Mouse (Mus musculus): ENCODE data around the gene Guca1a. TPM values are rescaled to one million over a fixed set of nuclear protein-coding genes. Genes with fewer than 3 reads are reported as not detected.
A peak's percentile ranks its signal among the peaks of the same experiment; 100 is the strongest.

Guca1a gene
- polyA plus RNA-seq, 1 experiment from 2014 or later: 1.8 TPM

DNA sequence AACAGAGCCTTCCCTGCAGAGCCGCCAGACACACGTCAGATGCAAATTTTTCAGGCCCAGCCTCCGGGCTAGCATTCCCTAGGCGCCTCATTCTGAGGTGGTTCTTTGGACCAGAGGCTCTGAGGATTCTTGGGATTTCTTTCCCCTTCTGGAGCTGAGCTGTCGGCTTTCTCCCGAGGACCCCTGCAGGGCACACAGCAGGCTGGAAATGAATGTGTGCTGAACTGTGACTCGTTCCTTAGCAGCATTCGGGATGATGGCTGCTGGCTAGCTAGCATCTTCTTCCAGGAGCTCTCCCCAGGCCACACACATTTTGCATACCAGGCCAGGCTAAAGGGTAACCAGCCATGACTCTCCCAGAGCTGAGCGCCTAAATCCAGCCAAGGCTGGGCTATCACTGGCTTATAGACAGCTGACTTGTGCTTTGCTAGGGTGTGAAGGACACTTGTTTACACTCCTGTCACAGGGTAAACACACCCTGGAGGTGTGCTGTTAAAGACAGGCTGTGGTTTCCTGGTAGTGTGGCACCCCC, 40.0 kb upstream of the Guca1a start:
- 1% methylated on average over 9 of the region's 9 CpGs for WGBS
- no peak overlapping the region for H3K27ac ChIP-seq (ENCODE audit: low read depth, low read length)
- no peak overlapping the region for H3K4me3 ChIP-seq (ENCODE audit: low read depth, low read length)
- H3K36me3 ChIP-seq (ENCODE audit: control insufficient read depth, insufficient read depth, low read length): no peaks in the 10 kb centered on the region
- no peaks in the 10 kb centered on the region for H3K9me3 ChIP-seq (ENCODE audit: control insufficient read depth, low read length)
- no peak overlapping the region; the same call in 1 of the 2 replicates for H3K9ac ChIP-seq (ENCODE audit: low read length)
- 0 out of 2 replicates have a peak overlapping the region, but pooled peaks have one; percentile 13 for H3K4me2 ChIP-seq
- H3K4me1 ChIP-seq (ENCODE audit: control insufficient read depth, insufficient read depth, low read length): peaks cover 10% of the 10 kb centered on the region
- DNase-seq (ENCODE audit: low spot score, missing footprints): peak; percentile 87
- H3K27me3 ChIP-seq (ENCODE audit: control insufficient read depth, insufficient read depth, low read length): peaks cover 28% of the 10 kb centered on the region
- ATAC-seq (ENCODE audit: low FRiP score): peak; percentile 43

GRCm38 (mm10) chr17:47439396-47440028, 39.1 kb upstream of the Guca1a start:
- ATAC-seq (ENCODE audit: low FRiP score): no peak
- WGBS: 47% methylated on average over 9 of the region's 9 CpGs
- Histone ChIP-seq H3K4me3 (ENCODE audit: low read depth, low read length) (no peak overlapping the region), H3K27ac (ENCODE audit: low read depth, low read length) (no peak overlapping the region), H3K4me1 (ENCODE audit: control insufficient read depth, insufficient read depth, low read length) (peaks cover 10% of the 10 kb centered on the region), H3K4me2 (no peak overlapping the region), H3K9me3 (ENCODE audit: control insufficient read depth, low read length) (no peaks in the 10 kb centered on the region), H3K27me3 (ENCODE audit: control insufficient read depth, insufficient read depth, low read length) (peaks cover 28% of the 10 kb centered on the region), H3K36me3 (ENCODE audit: control insufficient read depth, insufficient read depth, low read length) (no peaks in the 10 kb centered on the region), H3K9ac (ENCODE audit: low read length) (no peak overlapping the region)
- DNase-seq (ENCODE audit: low spot score, missing footprints): no peak

DNA sequence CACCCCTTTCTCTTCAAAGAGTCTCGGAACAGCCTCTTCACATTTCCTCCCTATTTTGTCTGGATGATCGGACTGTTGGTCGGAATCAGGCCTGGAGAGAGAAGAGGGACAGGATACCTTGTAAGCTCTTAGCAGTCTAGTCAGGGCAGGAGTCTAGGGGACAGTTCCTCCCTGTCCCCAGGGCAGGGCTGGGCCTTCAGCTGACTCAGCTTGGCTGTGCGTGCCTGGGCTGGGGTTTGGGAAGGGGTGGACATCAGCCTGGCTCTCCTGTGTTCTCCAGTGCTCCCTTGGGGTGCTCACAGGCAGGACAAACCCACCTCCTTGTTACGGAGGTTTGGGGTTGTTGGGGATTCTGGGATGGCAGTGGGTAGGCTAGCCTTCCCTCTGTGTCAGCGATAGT, 38.2 kb upstream of the Guca1a start:
- ATAC-seq (ENCODE audit: low FRiP score) (no peak), DNase-seq (ENCODE audit: low spot score, missing footprints) (no peak)
- 73% methylated on average over 6 of the region's 6 CpGs for WGBS
- Histone ChIP-seq H3K4me1 (ENCODE audit: control insufficient read depth, insufficient read depth, low read length) (peaks cover 10% of the 10 kb centered on the region), H3K4me2 (no peak overlapping the region), H3K9ac (ENCODE audit: low read length) (no peak overlapping the region), H3K36me3 (ENCODE audit: control insufficient read depth, insufficient read depth, low read length) (no peaks in the 10 kb centered on the region), H3K9me3 (ENCODE audit: control insufficient read depth, low read length) (no peaks in the 10 kb centered on the region), H3K4me3 (ENCODE audit: low read depth, low read length) (no peak overlapping the region), H3K27ac (ENCODE audit: low read depth, low read length) (no peak overlapping the region), H3K27me3 (ENCODE audit: control insufficient read depth, insufficient read depth, low read length) (peaks cover 28% of the 10 kb centered on the region)

DNA sequence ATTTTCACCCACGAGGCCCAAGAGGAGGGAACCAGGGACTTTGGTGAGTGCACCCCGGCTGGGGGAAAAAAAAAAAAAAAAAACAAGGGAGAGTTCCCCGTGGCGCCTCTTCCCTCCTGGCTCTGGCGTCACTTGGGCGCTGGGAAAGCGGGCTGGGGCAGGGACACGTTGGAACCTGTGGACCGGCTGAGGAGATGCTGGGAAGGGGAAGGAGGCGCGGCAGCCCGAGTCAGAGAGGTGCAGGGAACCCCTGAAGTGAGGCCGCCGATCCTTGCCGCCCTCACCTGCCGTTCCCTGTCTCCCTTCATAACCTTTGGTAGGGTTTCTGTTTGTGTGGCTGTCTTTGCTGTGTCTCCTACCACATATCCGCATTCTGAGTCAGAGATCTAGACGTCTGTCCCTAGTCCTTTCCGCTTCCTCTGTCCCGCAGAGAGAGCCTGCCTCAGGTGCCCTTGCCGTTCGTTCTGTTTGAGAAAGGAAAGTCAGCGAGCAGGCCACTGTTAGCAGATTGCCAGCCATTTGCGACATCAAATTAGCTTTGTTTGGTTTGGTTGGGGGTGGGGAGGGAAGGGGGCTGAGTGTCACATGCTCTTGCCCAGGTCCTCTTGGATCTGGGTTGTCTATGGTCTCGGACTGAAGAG, 36.6 kb upstream of the Guca1a start, which contains the start of gene 1700001C19Rik:
Gene 1700001C19Rik, minus strand, starts transcription at position 470 of the 641 bp plus-strand sequence.
- WGBS: 3% methylated on average over 25 of the region's 25 CpGs
- peak; percentile 87 for DNase-seq (ENCODE audit: low spot score, missing footprints)
- Histone ChIP-seq H3K4me2 (peak within 1 kb of the TSS; percentile 67), H3K9ac (ENCODE audit: low read length) (peak within 1 kb of the TSS; percentile 36; the same call in 1 of the 2 replicates), H3K4me1 (ENCODE audit: control insufficient read depth, insufficient read depth, low read length) (peaks cover 10% of the 10 kb centered on the region), H3K36me3 (ENCODE audit: control insufficient read depth, insufficient read depth, low read length) (no peaks in the 10 kb centered on the region), H3K9me3 (ENCODE audit: control insufficient read depth, low read length) (no peaks in the 10 kb centered on the region), H3K4me3 (ENCODE audit: low read depth, low read length) (peak within 1 kb of the TSS; percentile 33), H3K27me3 (ENCODE audit: control insufficient read depth, insufficient read depth, low read length) (peaks cover 28% of the 10 kb centered on the region), H3K27ac (ENCODE audit: low read depth, low read length) (no peak within 1 kb of the TSS)
- no peak for ATAC-seq (ENCODE audit: low FRiP score)

DNA sequence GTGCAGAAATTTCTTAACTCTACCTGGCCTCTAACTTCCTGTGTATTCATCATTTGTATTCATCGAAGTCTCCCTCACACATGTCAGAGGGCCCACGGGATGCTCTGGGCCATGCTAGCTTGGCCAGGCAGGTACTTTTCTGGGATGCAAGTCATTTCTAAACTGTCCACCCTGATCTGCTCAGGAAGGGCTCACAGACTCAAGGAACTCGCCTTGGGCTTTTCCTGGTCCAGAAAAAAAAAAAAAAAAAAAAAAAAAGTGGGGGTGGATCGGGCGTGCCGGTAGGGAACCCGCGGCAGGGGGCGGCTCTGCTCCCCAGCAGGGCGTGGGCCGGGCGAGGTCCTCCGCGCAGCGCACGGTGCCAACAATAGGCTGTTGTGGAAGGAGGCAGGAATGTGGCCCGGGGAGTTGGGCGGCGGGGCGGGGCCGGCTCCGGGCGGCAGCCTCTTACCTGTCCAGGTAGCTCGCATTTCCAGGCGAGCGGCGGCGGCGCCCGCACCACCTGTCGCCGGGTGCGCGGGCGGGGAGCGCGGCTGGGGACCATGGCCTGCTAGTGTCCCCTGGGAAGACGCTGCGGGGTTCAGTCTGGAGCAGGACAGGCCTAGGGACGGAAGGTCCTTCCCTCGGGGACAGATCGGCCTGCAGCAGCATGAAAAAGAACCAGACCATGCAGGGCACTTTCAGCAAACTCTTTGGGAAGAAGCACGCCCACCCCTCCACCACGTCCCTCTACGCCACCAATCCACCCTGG, 35.9 kb upstream of the Guca1a start, which contains the start of gene AI661453:
Gene AI661453, plus strand, starts transcription at position 460 of the 751 bp plus-strand sequence.
- ATAC-seq (ENCODE audit: low FRiP score): peak; percentile 41; the same call in 1 of the 2 replicates
- Histone ChIP-seq H3K36me3 (ENCODE audit: control insufficient read depth, insufficient read depth, low read length) (no peaks in the 10 kb centered on the region), H3K4me1 (ENCODE audit: control insufficient read depth, insufficient read depth, low read length) (peaks cover 10% of the 10 kb centered on the region), H3K27me3 (ENCODE audit: control insufficient read depth, insufficient read depth, low read length) (peaks cover 28% of the 10 kb centered on the region), H3K9me3 (ENCODE audit: control insufficient read depth, low read length) (no peaks in the 10 kb centered on the region), H3K9ac (ENCODE audit: low read length) (peak within 1 kb of the TSS; percentile 36; the same call in 1 of the 2 replicates), H3K4me2 (peak within 1 kb of the TSS; percentile 67), H3K27ac (ENCODE audit: low read depth, low read length) (no peak within 1 kb of the TSS), H3K4me3 (ENCODE audit: low read depth, low read length) (peak within 1 kb of the TSS; percentile 33)
- under 1% methylated on average over 45 of the region's 45 CpGs for WGBS
- peak; percentile 95 for DNase-seq (ENCODE audit: low spot score, missing footprints)

DNA sequence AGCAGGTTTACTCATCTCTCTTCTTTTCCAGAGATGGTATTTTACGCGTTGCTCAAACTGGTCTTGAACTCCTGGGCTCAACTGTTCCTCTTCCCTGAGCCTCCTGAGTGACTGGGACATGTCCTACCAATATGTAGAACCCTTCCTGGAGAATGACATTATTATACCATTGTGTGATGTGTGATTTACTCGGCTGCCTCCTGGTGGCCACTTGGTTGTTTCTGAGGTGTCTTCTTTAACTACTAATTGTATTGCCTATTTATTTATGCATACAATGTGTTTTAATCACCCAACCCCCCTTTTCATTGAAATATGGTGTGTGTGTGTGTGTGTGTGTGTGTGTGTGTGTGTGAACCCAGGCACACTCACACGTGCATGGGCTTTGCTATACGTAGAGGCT, 30.4 kb upstream of the Guca1a start:
- H3K27ac ChIP-seq (ENCODE audit: low read depth, low read length): no peak overlapping the region
- no peak overlapping the region for H3K9ac ChIP-seq (ENCODE audit: low read length)
- H3K27me3 ChIP-seq (ENCODE audit: control insufficient read depth, insufficient read depth, low read length): no peaks in the 10 kb centered on the region
- H3K4me3 ChIP-seq (ENCODE audit: low read depth, low read length): no peak overlapping the region
- H3K9me3 ChIP-seq (ENCODE audit: control insufficient read depth, low read length): no peaks in the 10 kb centered on the region
- WGBS: 71% methylated on average over 5 of the region's 5 CpGs
- no peak for DNase-seq (ENCODE audit: low spot score, missing footprints)
- no peak overlapping the region for H3K4me2 ChIP-seq
- peaks cover 3% of the 10 kb centered on the region; the same call in 1 of the 2 replicates for H3K4me1 ChIP-seq (ENCODE audit: control insufficient read depth, insufficient read depth, low read length)
- ATAC-seq (ENCODE audit: low FRiP score): no peak
- no peaks in the 10 kb centered on the region for H3K36me3 ChIP-seq (ENCODE audit: control insufficient read depth, insufficient read depth, low read length)

- Histone ChIP-seq H3K4me3 (ENCODE audit: low read depth, low read length) (no peak overlapping the region), H3K4me2 (no peak overlapping the region), H3K36me3 (ENCODE audit: control insufficient read depth, insufficient read depth, low read length) (no peaks in the 10 kb centered on the region), H3K27ac (ENCODE audit: low read depth, low read length) (no peak overlapping the region), H3K4me1 (ENCODE audit: control insufficient read depth, insufficient read depth, low read length) (peaks cover 3% of the 10 kb centered on the region; the same call in 1 of the 2 replicates), H3K9ac (ENCODE audit: low read length) (no peak overlapping the region), H3K9me3 (ENCODE audit: control insufficient read depth, low read length) (no peaks in the 10 kb centered on the region), H3K27me3 (ENCODE audit: control insufficient read depth, insufficient read depth, low read length) (no peaks in the 10 kb centered on the region)
- peak; percentile 85 for ATAC-seq (ENCODE audit: low FRiP score)
- peak; percentile 91 for DNase-seq (ENCODE audit: low spot score, missing footprints)
- 8% methylated on average over 8 of the region's 8 CpGs for WGBS
Observed at GRCm38 (mm10) chr17:47428831-47429304, 28.5 kb upstream of the Guca1a start.

- Histone ChIP-seq H3K4me3 (ENCODE audit: low read depth, low read length) (no peak overlapping the region), H3K4me2 (no peak overlapping the region), H3K27me3 (ENCODE audit: control insufficient read depth, insufficient read depth, low read length) (no peaks in the 10 kb centered on the region), H3K36me3 (ENCODE audit: control insufficient read depth, insufficient read depth, low read length) (no peaks in the 10 kb centered on the region), H3K4me1 (ENCODE audit: control insufficient read depth, insufficient read depth, low read length) (peaks cover 3% of the 10 kb centered on the region; the same call in 1 of the 2 replicates), H3K27ac (ENCODE audit: low read depth, low read length) (no peak overlapping the region), H3K9me3 (ENCODE audit: control insufficient read depth, low read length) (no peaks in the 10 kb centered on the region), H3K9ac (ENCODE audit: low read length) (no peak overlapping the region)
- ATAC-seq (ENCODE audit: low FRiP score): no peak
- WGBS: 72% methylated on average over 6 of the region's 6 CpGs
- DNase-seq (ENCODE audit: low spot score, missing footprints): no peak
Observed at GRCm38 (mm10) chr17:47427316-47427715, 26.9 kb upstream of the Guca1a start.

All from midbrain, embryonic 11.5 days (tissue).